Mouse (Mus musculus) bone marrow, adult 2 months (tissue): ENCODE data around the gene Gm47791. TPM values are rescaled to one million over a fixed set of nuclear protein-coding genes. Genes with fewer than 3 reads are reported as not detected.

Experiments used
- H3K27ac ChIP-seq: fragments of 200-500 bp; 2 replicates; pipeline ENCODE4 v1.5.1; 2012; ENCODE audit warnings: low read depth, mild to moderate bottlenecking, control low read depth, inconsistent platforms, low read length; ENCODE audit not compliant: control insufficient read depth, poor library complexity, insufficient read depth
- H3K4me1 ChIP-seq: fragments of 200-500 bp; 2 replicates; pipeline ENCODE4 v1.6.1; 2011; ENCODE audit warnings: low read length; ENCODE audit not compliant: control insufficient read depth, insufficient read depth
- H3K4me3 ChIP-seq: fragments of 200-500 bp; replicated peaks from 2 replicates; pipeline ENCODE3; 2011; ENCODE audit warnings: mild to moderate bottlenecking, low read depth, low read length, control low read depth; ENCODE audit not compliant: control insufficient read depth
- CTCF ChIP-seq: fragments of 200-500 bp; IDR thresholded peaks from 2 replicates; pipeline ENCODE4 v1.5.1; 2011; ENCODE audit warnings: low read length, control low read depth; ENCODE audit not compliant: control insufficient read depth, insufficient read depth
- POLR2A ChIP-seq: fragments of 200-500 bp; IDR thresholded peaks from 2 replicates; pipeline ENCODE4 v1.6.1; 2011; ENCODE audit warnings: low read depth, mild to moderate bottlenecking, control low read depth, low read length, borderline replicate concordance; ENCODE audit not compliant: control insufficient read depth
- WGBS: fragments of 180-500 bp; shearing (Covaris S2); methylation state at CpG from one replicate; pipeline ENCODE4 v1.1.7; 2018; 5-methylcytosine and 5-hydroxymethylcytosine counted together
- polyA plus RNA-seq: library from polyadenylated mRNA; stranded (reverse); fragments of >200 nt; gene quantifications from 2 replicates; pipeline ENCODE4 v1.2.4, GENCODE M21; 2011; ENCODE audit warnings: low replicate concordance; ENCODE audit not compliant: missing spikeins, insufficient read depth, insufficient read length

The Gm47791 gene
- not detected in 2 replicates for polyA plus RNA-seq

- no peak within 1 kb of the TSS for H3K4me3 ChIP-seq
- WGBS: 78% methylated on average over 14 of the region's 15 CpGs
- TF ChIP-seq CTCF (no peak), POLR2A (no peak)
- no peak within 1 kb of the TSS for H3K27ac ChIP-seq
- H3K4me1 ChIP-seq: no peaks in the 10 kb centered on the region
These were observed at the start of gene Gm47791 for GRCm38 (mm10) chr1:82771022-82771586. Gene Gm47791, minus strand, starts transcription at chr1:82771243.

- Histone ChIP-seq H3K4me3 (no peak overlapping the region), H3K4me1 (no peaks in the 10 kb centered on the region; the same call in 1 of the 2 replicates), H3K27ac (no peak overlapping the region)
- WGBS: 78% methylated on average over 3 of the region's 3 CpGs
- no peak for TF ChIP-seq CTCF
- no peak for TF ChIP-seq POLR2A
These were observed 49.7 kb upstream of the Gm47791 start for GRCm38 (mm10) chr1:82820626-82821186.

DNA sequence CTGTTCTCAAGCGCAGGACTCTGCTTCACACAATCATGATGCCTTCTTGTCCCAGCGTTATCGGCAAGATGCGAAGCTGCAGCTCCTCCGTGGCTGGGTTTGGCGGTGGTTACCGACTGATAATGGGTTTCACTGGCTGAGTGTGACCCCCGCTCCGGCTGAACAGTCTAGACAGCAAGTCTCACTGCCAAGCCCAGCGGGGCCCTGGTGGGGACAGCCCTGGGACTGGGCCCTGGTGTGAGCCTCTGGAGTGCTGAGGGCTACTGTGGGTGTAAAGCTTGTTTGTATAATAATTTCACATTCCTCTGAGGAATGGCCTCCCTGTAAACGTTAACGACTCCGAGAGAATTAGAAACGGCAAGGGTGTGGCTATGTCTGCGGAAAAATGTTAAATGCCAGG, 49.1 kb upstream of the Gm47791 start:
- no peak for TF ChIP-seq POLR2A
- no peak for TF ChIP-seq CTCF
- WGBS: 87% methylated on average over 15 of the region's 15 CpGs
- Histone ChIP-seq H3K4me3 (no peak overlapping the region), H3K27ac (no peak overlapping the region), H3K4me1 (no peaks in the 10 kb centered on the region; the same call in 1 of the 2 replicates)

DNA sequence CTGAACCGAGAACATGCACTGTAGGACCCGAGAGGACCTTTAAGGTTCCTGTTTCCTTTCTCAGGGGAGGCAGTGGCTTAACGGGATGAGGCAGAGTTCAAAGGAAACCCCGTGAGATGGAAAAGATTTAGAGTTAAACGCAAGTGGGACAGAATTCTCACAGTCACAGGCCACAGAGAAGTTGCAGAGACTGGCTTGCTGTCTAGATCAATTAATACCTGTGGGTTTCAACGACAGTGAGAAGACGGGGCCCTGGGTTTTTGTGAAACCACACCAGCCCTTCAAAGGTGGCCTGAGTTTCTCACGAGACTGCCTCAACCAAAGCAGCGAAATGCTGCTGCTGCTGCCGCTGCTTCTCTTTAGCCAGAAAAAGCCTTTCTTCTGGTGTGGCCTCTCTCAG, 48.3 kb upstream of the Gm47791 start:
- TF ChIP-seq POLR2A (no peak), CTCF (no peak)
- H3K27ac ChIP-seq: no peak overlapping the region
- no peak overlapping the region for H3K4me3 ChIP-seq
- H3K4me1 ChIP-seq: no peaks in the 10 kb centered on the region; the same call in 1 of the 2 replicates
- 50% methylated on average over 10 of the region's 10 CpGs for WGBS

GRCm38 (mm10) chr1:82815941-82816716, 45.1 kb upstream of the Gm47791 start:
- TF ChIP-seq POLR2A (no peak), CTCF (no peak)
- Histone ChIP-seq H3K4me1 (no peaks in the 10 kb centered on the region; the same call in 1 of the 2 replicates), H3K4me3 (no peak overlapping the region), H3K27ac (no peak overlapping the region)
- 35% methylated on average over 17 of the region's 17 CpGs for WGBS

- Histone ChIP-seq H3K4me3 (no peak overlapping the region), H3K4me1 (no peaks in the 10 kb centered on the region; the same call in 1 of the 2 replicates), H3K27ac (no peak overlapping the region)
- 52% methylated on average over 1 of the region's 1 CpGs for WGBS
- TF ChIP-seq POLR2A (no peak), CTCF (no peak)
These were observed 40.7 kb upstream of the Gm47791 start for GRCm38 (mm10) chr1:82811766-82812165.

DNA sequence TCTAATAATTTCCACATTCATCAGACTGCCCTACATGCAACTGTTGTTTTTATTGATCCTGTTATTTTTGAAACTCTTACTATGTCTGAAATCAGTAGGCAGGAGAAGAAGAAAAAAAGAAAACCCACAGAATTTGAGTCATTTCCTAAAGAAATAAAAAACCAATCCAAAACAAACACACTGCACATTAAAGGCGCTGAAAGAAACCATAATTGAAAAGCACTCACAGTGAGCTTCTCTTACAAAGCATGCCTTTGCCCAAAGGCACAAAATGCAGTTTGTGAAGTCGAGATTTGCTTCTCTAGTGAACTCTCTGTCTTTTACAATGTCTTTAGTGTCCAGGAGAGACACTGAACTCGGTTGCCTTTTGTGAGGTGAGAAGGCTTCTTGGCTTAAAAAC, 37.5 kb upstream of the Gm47791 start:
- H3K4me1 ChIP-seq: no peaks in the 10 kb centered on the region
- no peak overlapping the region for H3K27ac ChIP-seq
- WGBS: 57% methylated on average over 3 of the region's 3 CpGs
- no peak overlapping the region for H3K4me3 ChIP-seq
- TF ChIP-seq CTCF (no peak), POLR2A (no peak)

GRCm38 (mm10) chr1:82807206-82807605, 36.2 kb upstream of the Gm47791 start:
- WGBS: 68% methylated on average over 7 of the region's 7 CpGs
- TF ChIP-seq POLR2A (no peak), CTCF (no peak)
- Histone ChIP-seq H3K4me1 (no peaks in the 10 kb centered on the region), H3K4me3 (no peak overlapping the region), H3K27ac (no peak overlapping the region)
